33 mouse cellular contexts compared by ENCODE assay signal in the genomic region with DNA sequence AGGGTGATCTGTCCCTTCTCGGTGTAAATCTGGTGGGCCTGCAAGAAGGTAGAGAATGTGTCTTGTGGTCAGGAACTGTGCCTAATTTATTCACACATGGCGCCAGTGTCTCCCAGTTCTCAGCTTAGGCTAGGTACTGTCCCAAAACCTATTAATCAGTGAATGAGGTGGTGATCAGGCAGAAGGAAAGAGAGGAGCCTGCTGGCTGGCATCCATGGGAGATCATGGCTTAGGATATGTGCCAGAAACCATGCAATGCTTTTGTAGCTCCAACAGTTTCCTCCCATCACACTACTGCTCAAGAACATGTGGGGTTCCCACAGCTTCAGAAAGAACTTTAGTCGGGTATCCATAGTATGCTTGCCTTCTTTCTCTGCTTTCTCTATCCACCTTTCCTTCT.
"Had no signal": no experiment of that assay in that cellular context is flagged by ENCODE, and none has a peak within 500 bp of the region (broad histone marks: within the 10 kb centered on the region; RNA-seq: fewer than 3 reads in every experiment).

No protein-coding gene starts in this region.

- ATAC-seq: hindbrain, embryonic 16.5 days; hindbrain, postnatal 0 days; inflammation-experienced regulatory T-cells, adult 6 months; intestine, embryonic 15.5 days; intestine, embryonic 16.5 days; intestine, postnatal 0 days had no signal

- H3K27ac ChIP-seq: heart, embryonic 13.5 days; heart, embryonic 15.5 days; hindbrain, embryonic 10.5 days; hindbrain, embryonic 12.5 days; hindbrain, embryonic 13.5 days; hindbrain, embryonic 14.5 days; hindbrain, embryonic 15.5 days; hindbrain, postnatal 0 days; intestine, embryonic 15.5 days; kidney, embryonic 15.5 days; kidney, postnatal 0 days; layer of hippocampus, adult 2 months; left cerebral cortex, adult 2 months had no signal

- H3K27me3 ChIP-seq: hindbrain, embryonic 13.5 days; hindbrain, embryonic 15.5 days; intestine, embryonic 15.5 days; kidney, embryonic 15.5 days had no signal

- H3K4me3 ChIP-seq: heart, embryonic 13.5 days; heart, embryonic 15.5 days; hindbrain, embryonic 10.5 days; hindbrain, embryonic 12.5 days; hindbrain, embryonic 13.5 days; hindbrain, embryonic 15.5 days; intestine, embryonic 15.5 days; kidney, embryonic 15.5 days; layer of hippocampus, adult 2 months; left cerebral cortex, adult 2 months had no signal

- DNase-seq: heart, postnatal 10 days; heart, postnatal 14 days; heart, postnatal 36 days; heart, postnatal 4 days; kidney, adult 11 months; kidney, adult 18-20 months; kidney, adult 2 months; kidney, adult 8-10 months; kidney, adult 9 months; kidney, postnatal 10 days; kidney, postnatal 14 days; kidney, postnatal 25 days; kidney, postnatal 36 days; kidney, postnatal 4 days; layer of hippocampus, adult 9-11 months; layer of hippocampus, postnatal 36 days had no signal

- H3K4me1 ChIP-seq: heart, embryonic 13.5 days; heart, embryonic 15.5 days; hindbrain, embryonic 12.5 days; intestine, embryonic 15.5 days; kidney, embryonic 15.5 days had no signal
